Mouse (Mus musculus): Measurements from ENCODE around the gene Prkcd. TPM values are rescaled to one million over a fixed set of nuclear protein-coding genes. Genes with fewer than 3 reads are reported as not detected.

Prkcd gene
- polyA plus RNA-seq, 1 experiment, result 287 TPM

DNA sequence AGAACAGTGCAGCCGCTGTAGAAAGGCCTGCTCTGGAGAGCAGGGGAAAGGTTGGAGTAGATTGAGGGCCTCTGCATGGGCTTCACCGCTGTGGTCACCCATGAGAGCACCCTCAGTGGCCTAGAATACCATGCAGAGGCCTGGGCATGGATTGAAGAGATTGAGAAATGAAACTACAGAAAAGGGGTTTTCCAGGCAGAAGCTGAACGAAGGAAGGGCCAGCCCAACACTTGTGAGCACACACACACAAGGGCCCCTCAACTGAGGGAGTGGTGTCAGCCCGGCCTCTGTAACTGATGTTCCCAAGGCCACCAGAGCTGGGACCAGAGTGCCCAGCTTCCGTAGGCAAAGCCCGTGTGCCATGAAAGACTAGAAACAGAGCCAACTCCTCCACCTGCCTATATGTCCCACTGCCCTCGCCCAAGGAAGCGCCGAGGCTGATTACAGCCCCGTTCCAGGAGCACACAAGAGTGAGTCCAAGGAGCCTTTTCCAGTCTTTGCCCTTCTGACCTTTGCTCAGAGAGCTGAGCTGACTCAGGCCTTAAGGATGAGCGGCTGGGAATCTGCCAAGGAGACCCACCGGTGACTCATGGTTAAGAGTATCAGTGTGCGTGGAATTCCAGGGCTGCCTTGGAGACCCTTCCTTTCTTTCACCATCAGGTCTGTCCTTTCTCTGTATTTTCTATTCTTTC lies 9.4 kb upstream of the Prkcd start:
- H3K27ac ChIP-seq (ENCODE audit: insufficient read depth, low read depth, low read length), result peak overlapping the region; percentile 92
- peak; percentile 43 for TF ChIP-seq POLR2A (IDR thresholded peaks at IDR 0.05; ENCODE audit: low read depth, low read length)
- TF ChIP-seq CTCF (IDR thresholded peaks at IDR 0.05; ENCODE audit: extremely low read depth, insufficient read length, insufficient replicate concordance, low read depth, low read length), result no peak

DNA sequence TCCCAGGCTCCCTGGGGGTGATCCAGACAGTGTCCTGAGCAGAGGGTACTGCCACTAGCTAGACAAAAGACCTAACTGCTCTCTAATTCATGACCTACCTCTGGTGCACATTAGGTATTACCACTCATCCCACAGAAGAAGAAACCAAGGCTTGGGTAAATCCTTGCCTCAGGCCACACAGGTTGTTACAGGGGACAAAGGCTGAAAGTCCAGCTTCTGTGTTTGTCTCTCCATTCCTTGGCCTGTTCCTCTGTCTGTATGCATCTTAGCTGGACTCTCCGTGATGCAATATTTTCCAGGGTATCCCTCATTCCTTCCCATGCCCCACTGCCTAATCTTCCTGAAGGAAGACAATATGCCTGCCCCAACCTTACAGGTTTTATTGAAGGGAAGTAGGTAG lies 8.4 kb upstream of the Prkcd start:
- Histone ChIP-seq H3K36me3 (ENCODE audit: control insufficient read depth, insufficient read depth, low read length) (no peaks in the 10 kb centered on the region), H3K27me3 (ENCODE audit: control insufficient read depth, insufficient read depth, low read length) (no peaks in the 10 kb centered on the region), H3K27ac (ENCODE audit: insufficient read depth, low read depth, low read length) (peak overlapping the region; percentile 92), H3K4me1 (ENCODE audit: control insufficient read depth, insufficient read depth, insufficient read length, low read length) (peaks cover 68% of the 10 kb centered on the region), H3K4me3 (ENCODE audit: low read depth, low read length) (no peak overlapping the region)
- WGBS, result 63% methylated on average over 1 of the region's 1 CpGs
- TF ChIP-seq POLR2A (IDR thresholded peaks at IDR 0.05; ENCODE audit: low read depth, low read length) (no peak), CTCF (IDR thresholded peaks at IDR 0.05; ENCODE audit: extremely low read depth, insufficient read length, insufficient replicate concordance, low read depth, low read length) (no peak)

More for the DNA sequence above, 9.4 kb upstream of the Prkcd start:
- peaks cover 65% of the 10 kb centered on the region for H3K4me1 ChIP-seq (ENCODE audit: control insufficient read depth, insufficient read depth, insufficient read length, low read length)
- H3K36me3 ChIP-seq (ENCODE audit: control insufficient read depth, insufficient read depth, low read length), result no peaks in the 10 kb centered on the region
- no peak overlapping the region for H3K4me3 ChIP-seq (ENCODE audit: low read depth, low read length)
- no peaks in the 10 kb centered on the region for H3K27me3 ChIP-seq (ENCODE audit: control insufficient read depth, insufficient read depth, low read length)
- 23% methylated on average over 13 of the region's 13 CpGs for WGBS

DNA sequence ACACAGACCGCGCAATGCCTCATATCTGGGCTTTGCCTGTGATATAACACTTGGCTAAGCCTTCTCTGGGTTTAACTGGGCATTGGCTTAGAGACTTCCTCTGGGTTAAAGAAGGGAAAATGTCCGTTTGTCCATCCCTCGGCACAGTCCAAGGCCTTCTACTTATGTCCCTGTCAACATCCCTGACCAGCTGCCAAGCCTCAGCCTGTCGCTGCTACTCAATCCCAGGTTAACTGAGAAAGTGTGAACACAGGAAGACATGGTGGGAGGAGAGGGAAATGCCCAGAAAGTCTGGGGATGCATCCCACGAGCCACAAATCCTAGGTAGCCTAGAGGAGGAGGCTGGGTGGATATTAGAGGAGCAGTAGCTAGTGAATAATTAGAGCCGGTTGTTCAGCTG lies 7.7 kb upstream of the Prkcd start:
- Histone ChIP-seq H3K36me3 (ENCODE audit: control insufficient read depth, insufficient read depth, low read length) (no peaks in the 10 kb centered on the region), H3K4me1 (ENCODE audit: control insufficient read depth, insufficient read depth, insufficient read length, low read length) (peaks cover 73% of the 10 kb centered on the region), H3K27ac (ENCODE audit: insufficient read depth, low read depth, low read length) (peak overlapping the region; percentile 92), H3K4me3 (ENCODE audit: low read depth, low read length) (no peak overlapping the region), H3K27me3 (ENCODE audit: control insufficient read depth, insufficient read depth, low read length) (no peaks in the 10 kb centered on the region)
- TF ChIP-seq CTCF (IDR thresholded peaks at IDR 0.05; ENCODE audit: extremely low read depth, insufficient read length, insufficient replicate concordance, low read depth, low read length) (no peak), POLR2A (IDR thresholded peaks at IDR 0.05; ENCODE audit: low read depth, low read length) (no peak)
- 74% methylated on average over 7 of the region's 7 CpGs for WGBS

DNA sequence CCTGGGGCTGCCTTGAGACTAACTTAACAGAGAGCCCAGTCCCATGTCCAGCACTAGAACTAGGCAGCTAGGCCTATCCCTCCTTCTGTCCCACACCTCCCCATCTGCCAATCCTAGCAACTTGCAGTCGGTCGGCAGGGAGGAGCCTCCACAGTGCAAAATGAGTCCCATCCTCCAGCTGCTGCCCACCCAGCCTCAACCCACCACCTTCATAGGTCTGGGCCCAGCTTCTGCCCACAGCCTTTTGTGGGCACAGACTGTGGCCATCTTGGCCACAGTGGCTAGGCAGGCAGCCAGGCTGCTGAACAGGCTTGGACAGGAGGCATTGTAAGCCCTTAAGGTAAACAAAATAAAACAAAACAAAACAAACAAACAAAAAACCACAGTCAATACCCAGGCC lies 5.8 kb upstream of the Prkcd start:
- H3K36me3 ChIP-seq (ENCODE audit: control insufficient read depth, insufficient read depth, low read length), result no peaks in the 10 kb centered on the region
- TF ChIP-seq POLR2A (IDR thresholded peaks at IDR 0.05; ENCODE audit: low read depth, low read length), result no peak
- no peak for TF ChIP-seq CTCF (IDR thresholded peaks at IDR 0.05; ENCODE audit: extremely low read depth, insufficient read length, insufficient replicate concordance, low read depth, low read length)
- no peak overlapping the region for H3K27ac ChIP-seq (ENCODE audit: insufficient read depth, low read depth, low read length)
- whole genome bisulfite sequencing, result 78% methylated on average over 2 of the region's 2 CpGs
- H3K27me3 ChIP-seq (ENCODE audit: control insufficient read depth, insufficient read depth, low read length), result no peaks in the 10 kb centered on the region
- no peak overlapping the region for H3K4me3 ChIP-seq (ENCODE audit: low read depth, low read length)
- peaks cover 71% of the 10 kb centered on the region for H3K4me1 ChIP-seq (ENCODE audit: control insufficient read depth, insufficient read depth, insufficient read length, low read length)

DNA sequence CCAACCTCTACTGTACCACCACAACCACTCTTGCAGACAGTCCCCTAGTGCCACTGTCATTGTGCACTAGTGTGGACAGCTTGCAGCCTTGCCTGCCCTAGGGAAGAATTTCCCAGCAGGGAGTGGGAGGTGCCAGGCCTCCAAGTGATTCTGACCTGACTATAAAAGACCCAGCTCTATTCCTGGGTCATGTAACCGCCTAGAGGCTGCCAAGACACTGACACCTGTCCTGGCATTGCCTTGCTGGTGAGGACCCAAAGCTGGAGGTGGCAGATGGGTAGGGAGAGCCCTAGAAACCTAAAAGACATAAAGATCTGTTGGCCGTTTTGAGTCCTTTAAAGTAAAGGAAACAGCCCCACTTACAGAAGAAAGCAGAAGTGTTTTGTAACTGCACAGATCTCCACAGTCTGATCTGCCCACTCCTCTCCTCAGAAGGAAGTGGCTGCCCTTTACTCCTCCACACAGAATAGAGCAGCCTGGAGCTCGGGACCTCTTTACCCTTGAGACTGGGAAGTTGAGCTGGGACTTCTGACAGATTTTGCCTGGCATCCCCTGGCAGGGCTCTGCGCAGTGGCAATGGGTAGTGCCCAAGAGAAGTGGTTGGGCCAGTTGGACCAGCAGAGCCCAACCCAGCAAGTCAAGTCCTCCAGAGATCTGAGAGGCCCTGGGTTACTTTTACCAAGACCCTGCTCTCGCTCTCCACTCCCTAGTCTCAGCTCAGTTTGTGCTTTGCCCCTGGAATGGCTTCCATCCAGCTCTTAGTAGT lies 5.0 kb upstream of the Prkcd start:
- H3K4me3 ChIP-seq (ENCODE audit: low read depth, low read length), result no peak overlapping the region
- TF ChIP-seq CTCF (IDR thresholded peaks at IDR 0.05; ENCODE audit: extremely low read depth, insufficient read length, insufficient replicate concordance, low read depth, low read length) (no peak), POLR2A (IDR thresholded peaks at IDR 0.05; ENCODE audit: low read depth, low read length) (no peak)
- H3K4me1 ChIP-seq (ENCODE audit: control insufficient read depth, insufficient read depth, insufficient read length, low read length), result peaks cover 66% of the 10 kb centered on the region
- no peaks in the 10 kb centered on the region for H3K27me3 ChIP-seq (ENCODE audit: control insufficient read depth, insufficient read depth, low read length)
- H3K27ac ChIP-seq (ENCODE audit: insufficient read depth, low read depth, low read length), result peak overlapping the region; percentile 14; the same call in 1 of the 2 replicates
- WGBS, result 28% methylated on average over 5 of the region's 5 CpGs
- H3K36me3 ChIP-seq (ENCODE audit: control insufficient read depth, insufficient read depth, low read length), result no peaks in the 10 kb centered on the region

DNA sequence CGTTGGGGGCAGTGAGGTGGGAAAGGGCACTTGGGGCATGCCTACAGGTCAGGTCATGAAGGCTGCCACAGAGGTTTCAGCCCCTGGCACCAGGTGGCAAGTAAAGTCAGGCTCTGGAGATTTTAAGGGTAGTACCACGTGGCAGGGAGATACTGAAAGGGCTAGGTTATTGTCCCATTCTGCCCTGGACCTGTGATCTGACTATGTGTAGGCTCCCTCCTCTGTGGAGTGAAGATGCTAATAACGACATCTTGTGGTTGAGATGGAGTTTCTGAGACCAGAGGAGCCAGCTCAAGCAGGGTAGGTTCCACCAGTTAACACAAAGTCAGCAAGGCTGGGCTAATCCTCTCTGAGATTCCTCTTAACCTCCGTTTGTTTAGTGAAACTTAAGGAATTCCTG lies 3.8 kb upstream of the Prkcd start:
- no peak for TF ChIP-seq POLR2A (IDR thresholded peaks at IDR 0.05; ENCODE audit: low read depth, low read length)
- no peak for TF ChIP-seq CTCF (IDR thresholded peaks at IDR 0.05; ENCODE audit: extremely low read depth, insufficient read length, insufficient replicate concordance, low read depth, low read length)
- Histone ChIP-seq H3K27me3 (ENCODE audit: control insufficient read depth, insufficient read depth, low read length) (no peaks in the 10 kb centered on the region), H3K36me3 (ENCODE audit: control insufficient read depth, insufficient read depth, low read length) (no peaks in the 10 kb centered on the region), H3K4me1 (ENCODE audit: control insufficient read depth, insufficient read depth, insufficient read length, low read length) (peaks cover 55% of the 10 kb centered on the region), H3K27ac (ENCODE audit: insufficient read depth, low read depth, low read length) (no peak overlapping the region), H3K4me3 (ENCODE audit: low read depth, low read length) (no peak overlapping the region)
- WGBS, result 67% methylated on average over 4 of the region's 4 CpGs

DNA sequence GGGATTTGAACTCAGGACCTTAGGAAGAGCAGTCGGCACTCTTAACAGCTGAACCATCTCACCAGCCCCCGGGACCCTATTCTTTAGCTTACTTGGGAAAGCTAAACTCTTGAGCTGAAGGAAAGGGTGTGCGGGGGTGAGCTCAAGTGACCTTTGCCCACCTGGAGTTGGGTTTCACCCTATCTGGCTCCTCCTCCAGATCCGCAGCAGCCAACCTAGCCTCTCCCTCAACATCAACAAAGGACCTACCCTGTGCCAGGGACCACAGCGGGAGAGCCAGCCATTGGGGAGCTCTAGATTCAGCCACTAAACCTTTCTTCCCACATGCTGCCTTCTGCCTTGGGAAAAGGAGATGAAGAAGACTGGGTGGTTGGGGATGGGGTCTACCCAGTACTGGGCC lies 2.2 kb upstream of the Prkcd start:
- Histone ChIP-seq H3K27me3 (ENCODE audit: control insufficient read depth, insufficient read depth, low read length) (no peaks in the 10 kb centered on the region), H3K36me3 (ENCODE audit: control insufficient read depth, insufficient read depth, low read length) (0 out of 2 replicates have a peak, but pooled peaks cover 4% of the 10 kb centered on the region), H3K4me3 (ENCODE audit: low read depth, low read length) (no peak overlapping the region), H3K27ac (ENCODE audit: insufficient read depth, low read depth, low read length) (peak overlapping the region; percentile 86), H3K4me1 (ENCODE audit: control insufficient read depth, insufficient read depth, insufficient read length, low read length) (peaks cover 46% of the 10 kb centered on the region)
- no peak for TF ChIP-seq CTCF (IDR thresholded peaks at IDR 0.05; ENCODE audit: extremely low read depth, insufficient read length, insufficient replicate concordance, low read depth, low read length)
- no peak for TF ChIP-seq POLR2A (IDR thresholded peaks at IDR 0.05; ENCODE audit: low read depth, low read length)
- WGBS, result 31% methylated on average over 5 of the region's 5 CpGs

Data from small intestine, adult 2 months (tissue).